Mouse (Mus musculus): ENCODE measurements around the gene Coro2a. TPM values are rescaled to one million over a fixed set of nuclear protein-coding genes. Genes with fewer than 3 reads are reported as not detected.
"Not testable (repeated sequence)": the region's sequence is repeated elsewhere in the genome, so short reads cannot be mapped to it uniquely, and the experiment has no call there.

Coro2a gene
- polyA plus RNA-seq, 1 experiment = 9.1 TPM

GRCm38 (mm10) chr4:46600473-46601257 lies 1.3 kb downstream of the Coro2a start:
- TF ChIP-seq CTCF (IDR thresholded peaks at IDR 0.05; ENCODE audit: insufficient read depth, low read length) = no peak
- TF ChIP-seq POLR2A (IDR thresholded peaks at IDR 0.05; ENCODE audit: borderline replicate concordance, extremely low read depth, low read depth, low read length) = no peak
- H3K4me1 ChIP-seq (ENCODE audit: control insufficient read depth, insufficient read depth, low read length) = no peaks in the 10 kb centered on the region
- H3K4me3 ChIP-seq (replicated peaks; ENCODE audit: extremely low read depth, low read depth, low read length) = peak overlapping the region; percentile 73
- WGBS = 36% methylated on average over 20 of the region's 20 CpGs
- DNase-seq = no peak

- H3K4me1 ChIP-seq (ENCODE audit: control insufficient read depth, insufficient read depth, low read length); H3K4me3 ChIP-seq (replicated peaks; ENCODE audit: extremely low read depth, low read depth, low read length); DNase-seq: not testable (repeated sequence)
- WGBS = 77% methylated on average over 12 of the region's 12 CpGs
These were observed 2.4 kb downstream of the Coro2a start for GRCm38 (mm10) chr4:46599609-46600008.

- no peak overlapping the region for H3K4me3 ChIP-seq (replicated peaks; ENCODE audit: extremely low read depth, low read depth, low read length)
- 60% methylated on average over 6 of the region's 6 CpGs for WGBS
- no peaks in the 10 kb centered on the region for H3K4me1 ChIP-seq (ENCODE audit: control insufficient read depth, insufficient read depth, low read length)
- TF ChIP-seq POLR2A (IDR thresholded peaks at IDR 0.05; ENCODE audit: borderline replicate concordance, extremely low read depth, low read depth, low read length) (no peak), CTCF (IDR thresholded peaks at IDR 0.05; ENCODE audit: insufficient read depth, low read length) (no peak)
- no peak for DNase-seq
These were observed 3.0 kb downstream of the Coro2a start for GRCm38 (mm10) chr4:46598981-46599380.

GRCm38 (mm10) chr4:46598111-46598510 lies 3.9 kb downstream of the Coro2a start:
- no peak for TF ChIP-seq POLR2A (IDR thresholded peaks at IDR 0.05; ENCODE audit: borderline replicate concordance, extremely low read depth, low read depth, low read length)
- TF ChIP-seq CTCF (IDR thresholded peaks at IDR 0.05; ENCODE audit: insufficient read depth, low read length) = no peak
- no peak for DNase-seq
- 34% methylated on average over 10 of the region's 10 CpGs for WGBS
- Histone ChIP-seq H3K4me3 (replicated peaks; ENCODE audit: extremely low read depth, low read depth, low read length) (no peak overlapping the region), H3K4me1 (ENCODE audit: control insufficient read depth, insufficient read depth, low read length) (no peaks in the 10 kb centered on the region)

- H3K4me1 ChIP-seq (ENCODE audit: control insufficient read depth, insufficient read depth, low read length) = no peaks in the 10 kb centered on the region
- WGBS = 52% methylated on average over 11 of the region's 11 CpGs
- TF ChIP-seq CTCF (IDR thresholded peaks at IDR 0.05; ENCODE audit: insufficient read depth, low read length) (no peak), POLR2A (IDR thresholded peaks at IDR 0.05; ENCODE audit: borderline replicate concordance, extremely low read depth, low read depth, low read length) (no peak)
- H3K4me3 ChIP-seq (replicated peaks; ENCODE audit: extremely low read depth, low read depth, low read length) = no peak overlapping the region
- DNase-seq = no peak
These were observed 4.6 kb downstream of the Coro2a start for GRCm38 (mm10) chr4:46597286-46597961.

GRCm38 (mm10) chr4:46596398-46596797 lies 5.6 kb downstream of the Coro2a start:
- Histone ChIP-seq H3K4me1 (ENCODE audit: control insufficient read depth, insufficient read depth, low read length) (0 out of 2 replicates have a peak, but pooled peaks cover 2% of the 10 kb centered on the region), H3K4me3 (replicated peaks; ENCODE audit: extremely low read depth, low read depth, low read length) (no peak overlapping the region)
- 72% methylated on average over 6 of the region's 6 CpGs for WGBS
- TF ChIP-seq POLR2A (IDR thresholded peaks at IDR 0.05; ENCODE audit: borderline replicate concordance, extremely low read depth, low read depth, low read length) (no peak), CTCF (IDR thresholded peaks at IDR 0.05; ENCODE audit: insufficient read depth, low read length) (no peak)
- no peak for DNase-seq

GRCm38 (mm10) chr4:46594131-46594530 lies 7.9 kb downstream of the Coro2a start:
- TF ChIP-seq POLR2A (IDR thresholded peaks at IDR 0.05; ENCODE audit: borderline replicate concordance, extremely low read depth, low read depth, low read length) (no peak), CTCF (IDR thresholded peaks at IDR 0.05; ENCODE audit: insufficient read depth, low read length) (no peak)
- DNase-seq = no peak
- 79% methylated on average over 5 of the region's 5 CpGs for WGBS

GRCm38 (mm10) chr4:46593472-46593871 lies 8.5 kb downstream of the Coro2a start:
- DNase-seq = no peak
- 0 out of 2 replicates have a peak, but pooled peaks cover 2% of the 10 kb centered on the region for H3K4me1 ChIP-seq (ENCODE audit: control insufficient read depth, insufficient read depth, low read length)
- no peak overlapping the region for H3K4me3 ChIP-seq (replicated peaks; ENCODE audit: extremely low read depth, low read depth, low read length)
- 41% methylated on average over 6 of the region's 6 CpGs for WGBS
- TF ChIP-seq POLR2A (IDR thresholded peaks at IDR 0.05; ENCODE audit: borderline replicate concordance, extremely low read depth, low read depth, low read length) (no peak), CTCF (IDR thresholded peaks at IDR 0.05; ENCODE audit: insufficient read depth, low read length) (no peak)

More at GRCm38 (mm10) chr4:46594131-46594530, 7.9 kb downstream of the Coro2a start:
- H3K4me3 ChIP-seq (replicated peaks; ENCODE audit: extremely low read depth, low read depth, low read length) = no peak overlapping the region
- 0 out of 2 replicates have a peak, but pooled peaks cover 2% of the 10 kb centered on the region for H3K4me1 ChIP-seq (ENCODE audit: control insufficient read depth, insufficient read depth, low read length)

- 54% methylated on average over 9 of the region's 9 CpGs for WGBS
These were observed 10.0 kb downstream of the Coro2a start for GRCm38 (mm10) chr4:46591833-46592520.

More at GRCm38 (mm10) chr4:46591833-46592520, 10.0 kb downstream of the Coro2a start:
- Histone ChIP-seq H3K4me1 (ENCODE audit: control insufficient read depth, insufficient read depth, low read length) (0 out of 2 replicates have a peak, but pooled peaks cover 2% of the 10 kb centered on the region), H3K4me3 (replicated peaks; ENCODE audit: extremely low read depth, low read depth, low read length) (no peak overlapping the region)
- TF ChIP-seq POLR2A (IDR thresholded peaks at IDR 0.05; ENCODE audit: borderline replicate concordance, extremely low read depth, low read depth, low read length) = no peak
- TF ChIP-seq CTCF (IDR thresholded peaks at IDR 0.05; ENCODE audit: insufficient read depth, low read length) = no peak
- no peak for DNase-seq

All from lung, adult 2 months (tissue).